Mouse (Mus musculus) brain, adult 2 months (tissue): ENCODE data around the gene Erbb3.

Experiments
- DNase-seq: peaks from one replicate; pipeline ENCODE4 v3.0.0; 2011; ENCODE audit warnings: low read depth, low spot score

Erbb3 gene

DNA sequence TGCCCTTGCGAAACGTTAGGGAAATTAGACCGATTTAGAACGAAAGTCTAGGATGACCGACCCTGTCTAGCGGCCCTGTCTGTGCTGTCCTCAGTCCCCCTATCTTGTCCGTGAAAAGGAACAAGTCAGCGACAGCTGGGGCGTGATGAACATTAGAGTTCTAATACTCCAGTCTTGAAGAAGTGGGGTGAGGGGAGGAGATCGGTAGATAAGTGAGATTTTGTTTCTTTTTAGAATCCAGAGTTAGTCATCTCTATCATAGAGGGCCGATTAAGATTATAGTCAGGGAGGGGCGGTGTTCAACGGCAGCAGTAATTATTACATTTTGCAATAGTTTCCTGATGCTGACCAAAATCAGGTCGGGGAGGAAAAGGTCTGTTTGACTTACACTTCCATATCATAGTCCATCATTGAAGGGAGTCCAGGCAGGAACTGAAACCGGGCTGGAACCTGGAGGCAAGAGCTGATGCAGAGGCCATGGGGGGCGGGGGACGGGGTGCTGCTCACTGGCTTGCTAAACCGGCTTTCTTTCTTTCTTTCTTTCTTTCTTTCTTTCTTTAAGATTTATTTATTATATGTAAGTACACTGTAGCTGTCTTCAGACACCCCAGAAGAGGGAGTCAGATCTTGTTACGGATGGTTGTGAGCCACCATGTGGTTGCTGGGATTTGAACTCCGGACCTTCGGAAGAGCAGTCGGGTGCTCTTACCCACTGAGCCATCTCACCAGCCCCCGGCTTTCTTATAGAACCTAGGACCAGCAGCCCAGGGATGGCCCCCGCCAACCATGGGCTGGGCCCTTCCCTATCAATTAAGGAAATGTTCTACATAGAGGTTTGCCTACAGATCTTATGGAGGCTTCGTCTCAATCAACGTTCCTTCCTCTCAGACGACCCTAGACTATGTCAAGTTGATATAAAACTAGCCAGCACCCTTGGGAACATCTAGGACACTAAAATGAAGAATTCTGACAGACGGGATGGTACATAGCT is 62.8 kb downstream of the Erbb3 start:
- no peak for DNase-seq

DNA sequence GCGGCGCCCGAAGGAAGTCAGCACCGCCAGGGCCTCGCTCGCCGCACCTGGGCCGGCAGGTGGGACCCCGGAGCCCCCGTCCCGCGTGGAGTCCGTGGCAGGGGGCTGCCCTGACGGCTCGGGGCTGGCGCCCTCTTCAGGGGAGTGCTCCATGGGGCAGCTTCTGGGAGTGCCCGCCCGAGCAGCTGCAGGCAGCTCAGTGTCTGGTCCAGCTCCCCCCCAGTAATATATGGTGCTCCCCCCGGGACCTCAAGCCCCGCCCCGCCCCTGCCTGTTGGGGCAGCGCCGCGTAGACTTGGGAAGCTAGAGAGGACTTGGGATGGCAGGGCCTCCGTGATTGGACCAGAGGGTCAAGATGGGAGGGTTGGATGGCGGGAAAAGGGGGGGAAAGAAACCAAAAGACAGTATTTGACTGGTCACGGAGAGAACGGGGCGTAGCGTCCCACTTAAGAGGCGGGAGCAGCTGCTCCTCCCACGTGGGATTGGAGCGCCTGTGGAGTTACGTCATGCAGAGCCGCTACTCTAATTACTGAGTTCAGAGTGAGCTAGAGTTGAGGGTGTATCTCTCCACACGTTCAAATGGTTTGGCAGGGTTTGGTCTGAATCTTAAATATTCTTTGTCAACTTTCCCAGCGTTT is 63.7 kb downstream of the Erbb3 start, which contains the start of gene Esyt1:
Gene Esyt1, minus strand, starts transcription at position 201 of the 638 bp plus-strand sequence.
- DNase-seq, result peak; percentile 100

DNA sequence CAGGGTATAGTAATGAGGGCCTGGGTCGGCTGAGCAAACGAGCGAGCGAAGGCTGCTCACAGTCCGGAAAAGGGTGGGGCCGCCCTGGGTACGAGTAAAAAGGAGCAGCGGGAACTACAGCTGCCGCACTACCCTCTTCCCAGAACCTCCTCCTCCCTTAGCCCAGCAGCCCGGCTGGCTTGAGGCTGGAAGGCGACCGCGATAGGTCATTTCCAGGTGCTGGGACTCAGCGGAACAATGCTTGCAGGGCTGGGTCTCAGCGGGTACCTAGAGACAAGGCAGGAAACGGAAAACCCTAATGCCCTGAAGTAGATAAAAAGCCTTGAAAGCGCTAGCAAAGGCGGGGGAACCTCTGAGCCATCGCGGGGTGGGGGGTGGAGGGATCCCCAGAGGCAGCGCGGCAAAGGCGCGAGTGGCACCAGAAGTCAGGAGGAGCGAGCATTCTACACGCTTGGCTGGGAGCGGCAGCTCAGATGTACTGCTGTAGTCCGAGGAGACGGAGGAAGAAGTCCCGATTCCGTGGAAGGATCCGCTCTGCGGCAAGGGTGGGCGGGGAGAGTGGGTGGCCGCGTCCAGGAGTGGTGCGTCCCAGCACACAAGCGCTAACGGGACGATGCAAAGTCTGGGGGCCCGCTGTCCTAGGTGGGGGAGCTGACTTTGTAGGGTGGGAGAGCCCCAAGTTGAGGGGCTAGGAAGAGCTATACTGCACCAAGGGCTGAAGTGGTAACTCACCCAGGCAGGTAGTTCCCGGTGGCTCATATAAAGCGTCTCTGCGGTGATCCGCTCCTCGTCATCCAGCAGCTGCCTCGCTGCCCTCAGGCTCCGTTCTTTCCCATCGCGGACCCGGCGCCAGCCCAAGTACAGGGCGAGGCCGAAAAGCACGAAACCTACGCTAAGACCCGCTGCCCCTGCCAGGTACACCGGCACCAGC is 64.5 kb downstream of the Erbb3 start:
- DNase-seq, result peak; percentile 71

- DNase-seq, result no peak
Measured at GRCm38 (mm10) chr10:128524111-128524731, 65.2 kb downstream of the Erbb3 start.

DNA sequence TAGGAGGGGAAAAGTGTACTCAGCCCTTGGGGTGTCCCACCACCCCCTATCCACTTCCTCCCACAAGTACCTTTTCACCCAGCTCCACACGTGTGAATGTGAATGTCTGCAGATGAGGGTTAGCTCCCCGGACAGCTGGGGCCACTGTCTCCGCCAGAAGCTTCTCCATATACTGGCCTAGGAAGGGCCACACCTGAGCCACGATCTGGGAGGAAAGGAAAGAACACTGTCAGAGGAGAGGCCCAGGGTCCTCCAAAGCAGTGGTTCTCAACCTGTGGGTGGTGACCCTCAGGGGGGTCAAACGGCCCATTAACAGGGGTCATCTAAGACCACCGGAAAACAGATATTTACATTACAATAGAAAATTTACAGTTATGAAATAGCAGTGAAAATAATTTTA is 67.1 kb downstream of the Erbb3 start:
- DNase-seq, result no peak

- DNase-seq, result no peak
Measured at GRCm38 (mm10) chr10:128520591-128520990, 68.9 kb downstream of the Erbb3 start.

- peak; percentile 72 for DNase-seq
Measured at GRCm38 (mm10) chr10:128518833-128519232, 70.6 kb downstream of the Erbb3 start.
